In the genomic region with DNA sequence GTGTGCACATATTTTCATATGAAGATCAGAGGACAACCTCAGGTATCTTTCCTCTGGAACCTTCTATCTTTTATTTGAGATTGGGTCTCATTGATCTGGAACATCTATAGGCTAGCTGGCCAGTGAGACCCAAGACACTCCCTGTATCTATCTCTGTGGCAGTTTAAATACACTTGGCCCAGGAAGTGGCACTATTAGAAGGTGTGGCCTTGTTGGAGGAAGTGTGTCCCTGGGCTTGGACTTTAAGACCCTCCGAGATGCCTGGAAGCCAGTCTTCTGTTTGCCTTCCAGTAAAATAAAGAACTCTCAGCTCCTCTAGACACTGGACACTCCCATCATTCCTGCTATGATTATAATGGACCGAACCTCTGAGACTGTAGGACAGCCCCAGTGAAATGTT, we compare ENCODE assay signal across 35 mouse cellular contexts. TPM values are rescaled to one million over a fixed set of nuclear protein-coding genes. Genes with fewer than 3 reads are reported as not detected.
"Had no signal": no experiment of that assay in that cellular context is flagged by ENCODE, and none has a peak within 500 bp of the region (broad histone marks: within the 10 kb centered on the region; RNA-seq: fewer than 3 reads in every experiment).

No protein-coding gene starts in this region.

- H3K9ac ChIP-seq: heart, embryonic 12.5 days; heart, embryonic 13.5 days; heart, embryonic 15.5 days; hindbrain, embryonic 13.5 days; hindbrain, embryonic 14.5 days; hindbrain, embryonic 15.5 days; kidney, embryonic 15.5 days had no signal

- H3K4me1 ChIP-seq: hindbrain, embryonic 13.5 days; hindbrain, embryonic 15.5 days; kidney, embryonic 15.5 days had no signal

- H3K9me3 ChIP-seq: heart, embryonic 10.5 days; heart, embryonic 12.5 days; heart, embryonic 13.5 days; heart, embryonic 15.5 days; hindbrain, embryonic 10.5 days; hindbrain, embryonic 13.5 days; hindbrain, embryonic 15.5 days; kidney, embryonic 15.5 days had no signal

- H3K4me2 ChIP-seq: heart, embryonic 11.5 days; heart, embryonic 12.5 days; heart, embryonic 13.5 days; heart, embryonic 15.5 days; hindbrain, embryonic 13.5 days; hindbrain, embryonic 14.5 days; hindbrain, embryonic 15.5 days; kidney, embryonic 15.5 days had no signal

- H3K4me3 ChIP-seq: heart, embryonic 10.5 days; heart, embryonic 12.5 days; heart, embryonic 13.5 days; heart, embryonic 15.5 days; hindbrain, embryonic 10.5 days; hindbrain, embryonic 13.5 days; hindbrain, embryonic 15.5 days; kidney, embryonic 15.5 days; layer of hippocampus, adult 2 months; left cerebral cortex, adult 2 months had no signal

- H3K27me3 ChIP-seq: heart, embryonic 12.5 days; heart, embryonic 13.5 days; heart, embryonic 15.5 days; hindbrain, embryonic 13.5 days; hindbrain, embryonic 15.5 days; kidney, embryonic 15.5 days had no signal

- DNase-seq: heart, postnatal 10 days; heart, postnatal 14 days; heart, postnatal 36 days; heart, postnatal 4 days; kidney, adult 11 months; kidney, adult 18-20 months; kidney, adult 2 months; kidney, adult 8-10 months; kidney, adult 9 months; kidney, postnatal 10 days; kidney, postnatal 14 days; kidney, postnatal 25 days; kidney, postnatal 36 days; kidney, postnatal 4 days; layer of hippocampus, adult 9-11 months; layer of hippocampus, postnatal 36 days had no signal

- H3K27ac ChIP-seq: hindbrain, embryonic 13.5 days; hindbrain, embryonic 14.5 days; hindbrain, embryonic 15.5 days; kidney, embryonic 15.5 days; kidney, postnatal 0 days; left cerebral cortex, adult 2 months had no signal

- H3K36me3 ChIP-seq: heart, embryonic 15.5 days had no signal

- ATAC-seq: inflammation-experienced regulatory T-cells, adult 6 months had no signal

RNA-seq across cellular contexts. Expression of gene Lrrc46, which starts 28.6 kb away (rescaled TPM):
- total RNA-seq: heart, postnatal 36 days; hematopoietic stem cell, adult 5-6 weeks had no signal
- polyA plus RNA-seq: inflammation-experienced regulatory T-cells, adult 6 months had no signal

RNA-seq across cellular contexts. Expression of gene Tbx21, which starts 45.4 kb away (rescaled TPM):
- total RNA-seq: heart, postnatal 10 days; heart, postnatal 25 days; heart, postnatal 36 days; heart, postnatal 4 days had no signal
- polyA plus RNA-seq: heart, embryonic 11.5 days; heart, embryonic 12.5 days; heart, embryonic 13.5 days; heart, postnatal 0 days; hindbrain, embryonic 14.5 days; intestine, embryonic 14.5 days; kidney, embryonic 14.5 days; kidney, postnatal 0 days had no signal
